Mouse (Mus musculus): Measurements from ENCODE around the gene Ugt1a6b.
"Not testable (repeated sequence)": the region's sequence is repeated elsewhere in the genome, so short reads cannot be mapped to it uniquely, and the experiment has no call there.

Gene Ugt1a6b

DNA sequence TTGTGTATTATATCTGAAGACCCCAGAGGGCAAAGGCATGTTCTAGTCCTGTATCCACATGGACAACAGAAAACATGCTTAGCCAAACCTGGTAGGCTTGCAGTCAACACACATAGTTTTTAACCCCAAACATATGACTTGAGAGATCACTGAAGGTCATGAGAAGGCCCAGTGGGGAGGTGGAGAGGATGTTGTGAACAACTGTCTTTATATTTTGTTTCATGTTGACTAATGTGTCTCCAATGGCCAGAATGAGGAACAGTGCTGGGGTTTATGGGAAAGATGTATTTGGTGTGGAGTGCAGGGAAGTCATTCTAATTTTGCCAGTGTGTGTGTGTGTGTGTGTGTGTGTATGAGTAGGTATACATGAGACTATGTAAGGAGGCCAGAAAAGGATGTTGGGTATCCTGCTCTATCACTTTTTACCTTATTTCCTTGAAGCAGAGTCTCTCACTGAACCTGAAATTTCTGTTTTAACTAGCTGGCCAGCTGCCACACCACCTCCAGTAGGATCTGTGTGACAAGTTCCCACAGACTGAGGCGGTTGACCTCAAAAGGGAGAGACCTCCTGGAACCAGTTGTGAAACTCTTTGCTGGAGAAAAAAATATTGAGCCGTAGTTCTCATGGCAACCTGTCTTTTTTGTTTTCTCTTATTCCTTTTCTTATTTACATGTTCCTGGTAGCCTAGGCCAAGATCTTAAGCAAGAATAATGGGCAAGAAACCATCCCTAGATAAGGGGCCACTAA is 121.2 kb downstream of the Ugt1a6b start:
- no peak for DNase-seq (ENCODE audit: low read depth, low spot score)

DNA sequence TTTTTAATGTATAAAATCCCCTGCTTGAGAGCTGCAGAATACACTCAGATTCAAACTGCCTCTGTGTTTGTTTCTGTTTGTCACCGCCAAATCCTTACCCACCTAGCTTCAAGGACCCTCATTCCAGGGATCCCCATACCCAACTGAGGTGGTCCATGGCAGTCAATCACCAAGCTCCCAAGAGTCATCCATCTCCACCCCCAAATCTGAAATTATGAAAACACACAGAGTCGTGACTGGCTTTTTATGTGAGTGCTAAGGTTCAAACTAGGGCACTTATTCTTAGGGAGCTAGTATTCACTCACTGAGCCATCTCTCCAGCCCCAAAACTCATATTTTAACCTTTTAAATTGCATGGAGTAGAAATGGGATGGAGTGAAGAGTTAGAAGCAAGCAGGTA is 122.2 kb downstream of the Ugt1a6b start:
- DNase-seq (ENCODE audit: low read depth, low spot score): not testable (repeated sequence)

DNA sequence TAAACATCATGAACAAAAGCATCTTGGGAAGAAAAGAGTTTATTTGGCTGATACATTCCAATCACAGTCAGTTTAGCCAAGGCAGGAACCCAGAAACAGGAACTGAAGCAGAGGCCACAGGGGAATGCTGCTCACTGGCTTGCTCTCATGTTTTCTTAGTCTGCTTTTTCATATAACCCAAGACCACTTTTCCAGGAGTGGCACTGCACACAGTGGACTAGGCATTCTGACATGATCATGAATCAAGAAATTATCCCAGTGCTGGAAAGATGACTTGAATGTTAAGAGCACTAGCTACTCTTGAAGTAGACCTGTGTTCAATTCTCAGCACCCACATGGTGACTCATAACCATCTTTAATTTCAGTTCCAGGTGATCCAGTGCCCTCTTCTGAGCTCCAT is 122.7 kb downstream of the Ugt1a6b start:
- DNase-seq (ENCODE audit: low read depth, low spot score): no peak

DNA sequence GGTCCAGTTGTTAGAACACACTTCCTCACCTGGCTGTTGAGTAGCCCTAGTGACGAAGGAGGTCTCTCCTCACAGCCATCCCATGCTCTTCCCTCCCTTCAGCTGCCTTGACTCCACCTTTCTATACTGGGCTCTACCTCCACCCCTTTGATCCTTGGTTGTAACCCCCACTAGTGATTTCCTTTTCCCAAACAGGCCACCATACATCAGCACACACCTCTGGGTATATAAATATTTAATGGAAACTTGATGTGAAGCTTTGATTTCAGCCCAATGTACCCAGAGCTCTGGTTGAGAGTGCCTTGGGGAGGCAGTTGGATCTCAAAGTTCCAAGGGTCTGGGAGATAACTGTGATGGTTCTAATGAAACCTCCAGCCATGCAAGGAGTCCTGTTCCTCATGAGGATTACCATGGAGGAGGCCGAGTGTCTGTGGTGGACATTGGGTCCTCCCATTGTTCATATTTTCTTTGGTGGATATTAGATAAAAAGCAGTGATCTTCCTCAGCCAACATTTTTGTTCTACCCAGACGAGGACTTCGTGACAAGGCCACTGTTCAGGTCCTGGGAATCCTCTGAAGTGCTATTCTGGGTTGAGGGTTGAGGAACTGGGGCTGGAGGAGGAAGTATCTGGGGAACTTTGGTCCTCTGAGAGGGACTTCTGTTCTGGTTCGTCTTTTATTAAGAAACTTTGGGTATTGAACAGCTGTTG is 123.8 kb downstream of the Ugt1a6b start, which contains the start of gene Mroh2a:
Gene Mroh2a, plus strand, starts transcription at position 317 of the 710 bp plus-strand sequence.
- no peak for DNase-seq (ENCODE audit: low read depth, low spot score)

DNA sequence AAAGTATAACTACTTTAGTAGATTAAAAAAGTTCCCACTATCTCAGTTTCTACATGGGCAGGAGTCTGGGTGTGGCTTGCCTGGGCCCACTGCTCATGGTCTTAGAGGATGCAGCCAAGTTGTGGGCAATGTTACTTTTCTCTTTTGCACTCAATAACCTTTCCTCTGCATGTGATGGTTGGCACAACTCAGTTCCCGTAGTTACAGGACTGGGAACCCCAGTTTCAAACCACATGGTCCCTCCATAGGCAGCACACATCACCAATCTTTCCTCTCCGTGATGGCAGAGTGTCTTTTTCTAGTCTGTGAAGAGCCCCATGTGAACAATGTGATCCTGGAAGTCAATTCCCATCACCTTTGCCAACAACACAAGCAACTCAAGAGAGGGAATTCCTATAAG is 124.4 kb downstream of the Ugt1a6b start:
- DNase-seq (ENCODE audit: low read depth, low spot score): no peak

DNA sequence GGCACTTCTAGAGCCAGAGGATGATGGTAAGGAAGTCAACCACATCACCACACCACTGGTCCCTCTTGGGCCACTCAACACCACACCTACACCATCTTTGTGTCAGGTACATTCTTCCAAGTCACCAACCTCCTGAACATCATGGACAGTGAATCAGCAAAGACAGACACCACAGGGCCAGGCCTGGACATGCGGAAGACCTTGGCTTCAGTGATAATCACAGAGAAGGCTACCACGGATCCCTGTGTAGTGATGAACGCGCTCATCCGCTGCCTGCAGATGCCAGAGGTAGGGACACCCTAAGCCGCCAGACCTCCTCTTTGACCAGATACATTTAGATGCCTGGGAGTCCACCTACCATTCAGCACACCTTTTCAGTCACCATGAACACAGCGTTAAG is 125.1 kb downstream of the Ugt1a6b start:
- no peak for DNase-seq (ENCODE audit: low read depth, low spot score)

DNA sequence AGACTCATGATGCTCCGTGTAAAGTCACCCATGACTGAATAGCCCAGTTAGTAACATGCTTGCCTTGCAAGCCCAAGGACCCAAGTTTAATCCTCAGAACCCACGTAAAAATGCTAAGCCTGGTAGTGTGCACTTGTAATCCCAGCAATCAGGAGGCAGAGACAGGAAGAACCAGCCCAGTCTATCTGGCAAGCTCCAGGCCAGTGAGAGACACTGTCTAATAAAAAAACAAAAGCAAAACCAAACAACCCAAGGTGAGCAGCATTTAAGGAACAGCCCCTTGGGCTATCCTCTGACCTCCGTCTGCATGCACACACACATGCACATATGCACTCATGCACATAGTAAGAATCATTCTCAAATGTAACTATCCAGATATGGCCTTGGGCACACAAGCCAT is 126.5 kb downstream of the Ugt1a6b start:
- DNase-seq (ENCODE audit: low read depth, low spot score): no peak

DNA sequence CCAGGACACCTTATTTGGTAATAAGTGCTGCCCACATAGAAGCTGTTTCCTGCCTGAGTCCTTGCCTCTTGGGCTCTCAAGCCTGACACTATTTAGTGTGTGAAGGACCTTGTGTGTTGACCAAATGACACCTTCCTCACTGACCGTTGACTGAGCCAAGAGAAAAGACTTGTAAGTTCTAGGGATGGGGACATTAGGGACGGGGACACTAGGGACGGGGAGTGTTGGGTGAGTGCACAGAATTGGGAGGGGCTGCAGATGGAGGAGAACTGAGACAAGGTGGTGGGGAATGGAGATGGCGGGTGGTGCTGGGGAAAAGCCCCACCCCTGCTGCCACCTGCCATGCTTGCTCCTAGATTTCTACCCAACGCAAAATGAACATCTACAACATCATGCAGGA is 126.9 kb downstream of the Ugt1a6b start:
- DNase-seq (ENCODE audit: low read depth, low spot score): no peak

DNA sequence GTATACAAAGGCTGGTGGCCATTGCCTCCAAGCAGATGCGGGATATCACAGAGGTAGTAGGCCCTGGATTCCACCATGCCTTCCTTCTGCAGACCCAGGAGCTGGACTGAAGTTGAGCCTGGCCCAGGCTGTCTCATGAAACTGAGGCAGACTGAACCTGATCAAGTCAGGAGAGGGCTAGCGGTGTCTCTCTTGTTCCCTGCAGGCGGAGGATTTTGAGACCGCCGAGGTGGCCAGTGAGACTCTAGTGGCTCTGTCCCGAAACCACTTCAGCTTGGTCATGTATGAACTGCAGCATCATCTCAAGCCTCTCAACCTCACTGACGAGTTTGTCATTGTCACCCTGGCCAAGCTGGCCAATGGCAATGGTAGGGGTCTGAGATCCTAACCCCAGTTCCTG is 127.4 kb downstream of the Ugt1a6b start:
- no peak for DNase-seq (ENCODE audit: low read depth, low spot score)

DNA sequence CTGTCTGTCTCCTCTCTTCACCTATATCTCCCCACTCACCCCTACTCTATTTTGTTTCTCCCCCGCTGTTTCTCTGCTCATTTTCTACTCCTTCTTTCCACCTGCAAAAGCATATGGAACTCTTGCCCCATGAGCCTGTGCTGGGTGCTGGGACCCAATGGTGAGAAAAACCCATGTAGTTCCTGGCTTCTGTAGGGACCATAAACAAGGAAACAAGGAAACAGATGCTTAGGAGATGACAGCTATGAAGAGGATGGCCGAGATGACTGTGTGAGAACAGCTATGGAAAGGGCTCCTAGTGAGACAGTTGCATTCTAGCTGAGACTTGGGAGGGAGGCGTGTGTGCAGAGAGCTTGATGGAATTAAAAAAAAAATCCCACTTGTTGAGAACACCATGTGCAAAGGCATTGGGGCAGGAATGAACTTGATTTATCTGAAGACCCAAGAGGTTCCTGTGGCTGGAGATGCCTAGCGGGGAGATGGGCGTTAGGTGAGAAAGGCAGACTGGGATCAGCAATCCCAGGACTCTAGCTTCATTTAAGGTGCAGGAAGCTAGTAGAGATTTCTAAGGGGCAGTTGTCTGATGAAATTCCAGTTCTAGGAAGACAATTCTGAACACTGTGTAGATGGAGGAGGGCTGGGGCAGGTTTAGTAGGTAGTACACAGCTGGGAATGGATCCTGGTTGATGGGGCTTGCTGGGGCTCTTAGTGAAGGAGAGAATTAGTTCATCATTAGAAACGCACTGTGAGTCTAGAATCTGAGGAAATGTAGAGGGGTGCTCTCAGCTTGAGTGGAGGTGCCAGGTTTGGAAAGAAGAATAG is 128.1 kb downstream of the Ugt1a6b start:
- DNase-seq (ENCODE audit: low read depth, low spot score): no peak

DNA sequence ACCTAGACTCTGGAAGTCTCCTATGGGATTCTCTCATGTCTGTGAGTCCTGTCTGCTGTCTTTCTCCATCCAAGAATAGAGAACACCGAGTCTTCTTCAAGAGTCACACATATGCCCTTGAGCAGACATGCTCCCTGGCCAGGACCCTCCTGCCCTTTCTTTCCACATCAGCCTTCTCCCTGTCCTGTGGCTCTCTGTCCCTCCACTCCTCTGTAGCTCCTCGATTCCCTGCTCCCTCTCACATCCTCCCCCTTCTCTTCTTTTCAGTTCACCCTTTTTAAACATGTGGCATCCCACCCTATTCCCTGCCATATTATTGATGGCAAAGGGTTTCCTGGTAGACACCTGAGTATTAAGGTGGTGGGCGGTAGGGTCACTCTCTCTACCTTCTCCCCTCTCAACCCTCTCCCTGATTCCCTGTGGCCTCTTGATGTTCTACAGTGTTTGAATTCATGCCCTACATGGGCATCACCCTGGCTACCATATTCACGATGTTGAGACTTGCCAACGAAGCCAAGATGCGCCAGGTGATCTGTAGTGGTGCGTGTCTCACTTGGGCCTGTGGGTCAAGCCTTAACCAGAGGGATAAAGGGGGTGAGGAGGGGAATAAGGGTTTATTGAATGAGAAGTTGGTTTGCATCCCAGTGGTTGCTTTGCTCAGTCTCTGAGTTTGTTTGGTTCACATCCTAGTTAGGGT is 128.9 kb downstream of the Ugt1a6b start:
- DNase-seq (ENCODE audit: low read depth, low spot score): no peak

DNA sequence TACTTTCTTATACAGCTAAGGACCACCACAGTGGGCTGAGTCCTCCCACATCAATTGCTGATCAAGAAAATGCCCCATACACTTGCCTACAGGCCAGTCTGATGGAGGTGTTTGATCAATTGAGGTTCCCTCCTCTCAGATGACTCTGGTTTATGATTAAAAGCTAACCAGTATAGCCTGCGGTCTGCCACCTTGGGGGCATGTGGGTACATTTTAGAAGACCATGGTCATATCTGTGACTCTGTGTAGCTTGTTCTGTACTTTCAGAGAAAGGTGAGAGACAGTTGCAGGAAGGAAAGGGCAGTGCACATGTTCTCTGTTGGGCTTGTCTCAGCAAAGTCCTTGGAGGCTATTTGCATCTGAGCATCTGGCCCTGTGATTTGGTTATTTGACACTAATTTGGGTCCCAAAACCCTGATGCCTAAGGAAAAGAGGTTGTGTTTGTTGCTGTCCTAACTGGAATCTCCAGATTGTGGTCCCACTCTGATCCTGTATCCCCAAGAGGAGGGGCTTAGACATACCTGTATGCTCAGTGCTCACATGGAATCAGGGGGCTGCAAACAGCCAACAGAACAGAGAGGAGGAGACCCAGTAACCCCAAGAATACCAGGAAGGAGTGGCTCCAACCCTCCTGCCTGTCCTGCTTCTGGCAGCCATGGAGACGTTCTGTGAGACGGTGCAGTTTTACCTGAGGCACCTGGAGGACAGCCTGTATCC is 129.8 kb downstream of the Ugt1a6b start:
- no peak for DNase-seq (ENCODE audit: low read depth, low spot score)

DNA sequence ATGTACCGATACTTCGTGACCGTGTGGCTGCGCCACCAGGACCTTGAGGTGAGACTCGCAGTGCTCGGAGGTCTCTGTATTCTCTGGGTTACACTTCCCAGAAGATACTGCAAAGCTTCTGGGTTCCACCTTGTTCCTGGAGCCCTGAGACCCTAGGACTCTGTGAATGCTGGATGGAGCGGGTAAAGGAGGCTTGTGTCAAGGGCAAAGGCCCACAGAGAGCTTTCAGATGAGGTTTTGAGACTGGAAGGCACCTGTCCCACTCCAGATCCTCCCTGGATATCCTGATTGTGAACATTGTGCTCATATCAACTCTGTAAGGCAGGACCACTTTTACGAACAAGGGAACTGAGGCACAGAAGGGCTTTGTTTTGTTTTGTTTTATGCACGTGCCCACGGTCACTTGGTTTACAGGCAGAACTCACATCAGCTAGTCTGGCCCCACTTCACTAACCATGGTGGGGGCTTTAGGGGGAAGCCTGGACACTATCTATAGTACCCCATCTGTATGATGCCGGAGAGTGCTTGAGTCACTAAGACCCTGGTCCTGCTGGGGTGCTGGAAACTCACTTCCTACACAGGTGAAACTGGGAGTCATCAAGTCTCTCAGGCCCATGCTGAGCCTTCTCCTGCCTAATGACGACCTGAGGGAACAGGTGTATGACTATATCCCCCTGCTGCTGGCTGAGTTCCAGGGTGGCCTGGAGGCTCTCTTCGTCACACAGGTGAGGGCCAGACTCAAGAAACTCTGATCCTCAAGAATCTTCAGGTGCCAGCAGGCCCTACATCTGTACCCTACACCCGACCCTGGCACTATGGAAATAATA is 130.6 kb downstream of the Ugt1a6b start:
- no peak for DNase-seq (ENCODE audit: low read depth, low spot score)

DNA sequence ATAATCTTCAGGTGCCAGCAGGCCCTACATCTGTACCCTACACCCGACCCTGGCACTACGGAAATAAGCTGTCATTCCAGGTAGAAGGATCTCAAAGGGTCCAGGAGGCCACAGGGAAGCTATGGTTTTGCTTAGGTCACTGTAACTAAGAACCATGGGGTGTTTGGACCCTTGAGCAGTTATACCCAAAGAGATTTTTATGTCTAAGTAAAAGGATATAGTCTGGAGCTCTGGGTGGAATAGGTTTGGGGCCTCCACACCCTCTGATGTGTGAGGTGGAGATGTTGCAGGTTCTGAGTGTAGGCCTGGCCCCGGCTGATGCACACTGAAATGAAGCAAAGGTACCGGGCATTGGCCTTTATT is 131.2 kb downstream of the Ugt1a6b start:
- DNase-seq (ENCODE audit: low read depth, low spot score): no peak

DNA sequence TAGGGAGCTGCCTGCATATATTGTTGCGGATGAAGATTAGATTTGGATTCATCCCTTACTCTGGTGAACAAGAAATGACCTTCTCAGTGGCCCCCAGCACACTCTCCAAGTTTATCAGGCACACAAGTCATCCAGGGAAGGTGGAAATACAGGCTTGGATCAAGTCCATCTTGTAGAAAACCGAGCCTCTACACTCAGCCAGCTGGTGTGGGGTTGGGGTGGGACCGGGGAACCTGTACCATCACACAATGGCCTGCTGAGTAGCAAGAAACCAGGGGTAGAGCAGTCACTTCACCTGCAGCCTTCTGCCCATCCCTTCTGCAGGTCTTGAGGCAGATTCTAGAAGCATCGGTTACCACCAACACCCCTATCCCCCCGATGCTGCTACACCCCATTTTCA is 131.6 kb downstream of the Ugt1a6b start:
- DNase-seq (ENCODE audit: low read depth, low spot score): no peak

DNA sequence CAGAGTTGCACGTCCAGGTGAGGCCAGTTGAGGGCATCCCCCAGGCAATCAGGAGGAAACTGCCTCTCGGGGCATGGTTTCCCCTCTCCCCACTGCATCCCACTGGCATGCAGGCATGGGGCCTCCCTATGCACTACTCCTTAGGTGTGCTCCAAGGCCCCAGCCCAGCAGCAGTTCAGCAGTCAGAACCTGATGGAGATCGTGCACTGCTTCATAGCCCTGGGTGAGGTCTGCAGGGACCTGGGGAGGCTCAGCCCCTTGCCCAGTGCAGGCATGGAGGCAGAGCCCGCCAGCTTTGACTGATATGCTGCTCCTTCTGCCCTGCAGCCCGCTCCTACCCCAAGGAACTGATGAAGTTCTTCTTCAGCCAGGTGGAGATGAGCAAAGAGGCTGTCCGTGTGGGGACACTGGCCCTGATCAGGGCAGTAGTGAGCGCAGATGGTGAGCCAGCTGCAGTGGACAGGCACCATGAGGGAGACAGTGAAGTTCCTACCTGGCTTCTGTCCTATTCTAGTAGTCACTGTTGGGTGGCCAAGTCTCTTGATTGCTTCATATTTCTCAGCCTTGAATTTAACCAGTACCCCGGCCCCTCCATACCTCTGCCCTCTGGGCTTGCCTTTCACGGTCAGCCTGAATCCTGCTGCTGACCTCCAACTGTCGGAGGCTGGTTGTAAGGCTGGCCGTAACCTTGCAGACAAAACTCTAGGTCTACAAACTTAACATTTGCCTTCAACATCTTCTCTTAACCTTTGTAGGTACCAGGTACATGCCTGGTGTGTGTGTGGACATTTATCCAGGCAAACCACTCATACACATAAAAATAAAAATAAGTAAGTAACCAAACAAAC is 132.2 kb downstream of the Ugt1a6b start:
- DNase-seq (ENCODE audit: low read depth, low spot score): no peak

DNA sequence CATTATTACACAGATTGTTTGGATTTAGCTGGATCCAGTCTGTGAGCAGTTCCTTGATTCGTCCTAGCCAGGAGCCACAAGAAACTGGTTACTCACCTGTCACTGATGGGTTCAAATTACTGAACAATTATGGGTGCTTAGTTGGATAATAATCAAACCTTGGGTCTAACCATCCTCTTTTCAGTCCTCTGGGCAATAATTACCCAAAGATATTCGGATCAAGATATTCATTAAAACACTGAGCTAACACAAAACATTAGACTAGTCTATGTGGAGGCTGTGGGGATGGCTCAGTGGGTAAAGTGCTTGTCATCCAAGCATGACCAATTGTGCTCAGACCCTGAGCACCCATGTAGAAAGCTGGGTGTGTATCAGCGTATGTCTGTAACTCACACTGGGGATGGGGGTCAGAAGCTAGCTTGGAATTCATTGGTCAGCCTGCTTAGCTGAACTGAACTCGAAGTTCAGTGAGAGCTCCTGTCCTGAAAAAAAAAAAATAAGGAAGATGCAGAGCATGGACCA is 132.9 kb downstream of the Ugt1a6b start:
- no peak for DNase-seq (ENCODE audit: low read depth, low spot score)

DNA sequence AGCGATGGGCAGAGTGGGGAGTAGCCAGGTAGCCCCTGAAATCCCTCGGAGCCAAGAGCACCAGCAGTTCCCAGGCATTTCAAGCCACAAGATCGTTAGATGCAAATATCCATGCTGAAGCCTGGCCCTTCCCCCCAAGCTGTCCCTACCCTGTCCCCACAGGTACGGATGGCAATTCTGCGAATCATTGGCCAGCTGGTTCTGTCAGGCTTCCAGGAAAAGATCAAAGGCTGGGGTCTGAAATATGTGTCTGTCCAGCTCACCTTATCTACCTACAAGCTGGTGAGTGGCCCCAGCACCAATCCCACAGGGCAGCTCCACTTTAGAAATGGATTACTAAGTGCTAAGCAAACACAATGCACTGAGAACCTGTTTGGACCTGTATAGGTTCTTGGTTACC is 134.3 kb downstream of the Ugt1a6b start:
- DNase-seq (ENCODE audit: low read depth, low spot score): no peak

DNA sequence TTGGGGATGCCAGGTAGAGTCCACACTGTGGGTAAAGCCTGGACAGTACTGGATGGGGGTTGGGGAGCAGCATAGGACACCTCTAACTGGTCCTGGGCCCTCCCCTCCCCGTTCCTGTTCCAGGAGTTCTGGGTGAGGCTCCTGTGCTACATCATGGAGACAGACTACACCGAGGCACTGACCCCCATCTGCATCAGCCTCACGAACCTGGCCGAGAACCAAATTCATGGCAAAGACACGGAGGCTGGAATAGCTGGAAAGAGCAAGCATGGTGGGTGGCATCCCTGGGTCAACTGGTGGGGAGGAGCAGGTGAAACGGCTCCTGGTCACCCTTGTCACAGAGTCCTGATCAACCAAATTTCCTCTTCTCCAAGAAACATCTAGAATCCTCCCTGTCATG is 135.7 kb downstream of the Ugt1a6b start:
- no peak for DNase-seq (ENCODE audit: low read depth, low spot score)

Measured in A20 (cell line).